Mouse (Mus musculus): ENCODE results near the gene Syndig1. TPM values are rescaled to one million over a fixed set of nuclear protein-coding genes. Genes with fewer than 3 reads are reported as not detected.

Syndig1 gene
- not detected for polyA plus RNA-seq (2014; fragmentation: Illumina TruSeq; extraction: RNeasy Lipid Tissue Mini Kit (QIAGEN cat#74804); ENCODE audit: low read depth, low replicate concordance)

GRCm38 (mm10) chr2:149828911-149829310, at the start of gene Syndig1:
Gene Syndig1 (plus strand): TSS chr2:149829211.

GRCm38 (mm10) chr2:149830536-149831458, 1.8 kb downstream of the Syndig1 start, which contains the start of gene C530025M09Rik:
Gene C530025M09Rik (minus strand): TSS chr2:149831213.

Other genes starting within 250 kb of the Syndig1 start
- not detected for gene C530025M09Rik, start 2.0 kb downstream of the Syndig1 start, polyA plus RNA-seq (2014; fragmentation: Illumina TruSeq; extraction: RNeasy Lipid Tissue Mini Kit (QIAGEN cat#74804); ENCODE audit: low read depth, low replicate concordance)

Measured in adrenal gland, adult 10 weeks (tissue).